Mouse (Mus musculus): ENCODE measurements around the gene Olfr97.
"Not testable (repeated sequence)": the region's sequence is repeated elsewhere in the genome, so short reads cannot be mapped to it uniquely, and the experiment has no call there.

Olfr97 gene

DNA sequence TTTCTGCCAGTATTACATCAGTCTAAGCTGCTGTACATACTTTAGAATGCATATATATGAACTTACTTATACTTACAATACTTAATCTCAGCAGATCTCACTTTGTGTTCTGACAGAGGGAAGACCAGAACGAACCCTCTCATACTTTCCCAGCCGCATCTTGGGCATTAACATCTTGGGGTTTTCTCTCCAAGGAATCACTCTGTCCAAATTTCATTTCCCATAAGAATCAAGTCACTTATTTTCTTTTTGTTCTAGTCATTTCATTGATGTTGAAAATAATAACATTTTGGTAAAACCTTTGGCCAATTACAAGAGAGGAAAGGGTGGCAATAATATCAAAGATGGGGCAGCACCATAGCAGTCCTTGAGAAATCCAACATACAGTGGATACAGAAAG lies at the start of gene Olfr97:
Olfr97 (minus strand) TSS at position 101 of the 400 bp plus-strand sequence.
- DNase-seq (ENCODE audit: low spot score in 2 of 2), result not testable (repeated sequence)

GRCm38 (mm10) chr17:37283360-37283759 lies 46.2 kb upstream of the Olfr97 start, which contains the start of gene Olfr99:
Olfr99 (minus strand) TSS chr17:37283460.
- DNase-seq (ENCODE audit: low spot score in 2 of 2), result no peak

GRCm38 (mm10) chr17:37280331-37280730 lies 43.2 kb upstream of the Olfr97 start:
- no peak for DNase-seq (ENCODE audit: low spot score in 2 of 2)

- DNase-seq (ENCODE audit: low spot score in 2 of 2), result no peak
These were observed 39.4 kb upstream of the Olfr97 start for GRCm38 (mm10) chr17:37276573-37276972.

DNA sequence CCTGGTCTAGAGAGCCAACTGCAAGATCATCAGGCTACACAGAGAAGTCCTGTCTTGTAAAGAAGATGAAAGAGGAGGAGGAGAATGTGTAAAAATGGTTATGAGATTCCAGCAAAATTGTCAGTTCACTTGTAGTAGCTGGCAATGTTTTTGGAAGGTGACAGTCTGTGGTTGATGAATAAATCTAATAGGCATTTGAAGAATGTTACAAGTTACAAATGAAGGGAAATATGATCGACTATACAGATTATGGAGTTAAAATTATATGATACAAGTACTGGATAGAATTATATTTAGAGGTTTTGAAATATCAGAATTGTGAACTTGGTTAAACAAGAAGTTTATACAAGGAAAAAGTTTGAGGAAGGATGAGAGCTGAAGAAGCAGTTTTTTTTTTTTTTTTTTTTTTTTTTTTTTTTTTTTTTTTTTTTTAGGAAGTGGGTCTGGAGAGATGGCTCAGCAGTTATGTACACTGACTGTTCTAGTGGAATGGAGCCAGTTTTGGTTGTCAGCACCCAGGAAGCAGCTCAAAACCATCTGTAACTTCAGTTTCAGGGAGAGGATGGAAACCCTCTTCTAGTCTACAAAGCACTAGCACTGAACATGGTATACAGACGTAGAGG lies 38.6 kb upstream of the Olfr97 start:
- DNase-seq (ENCODE audit: low spot score in 2 of 2), result no peak

GRCm38 (mm10) chr17:37270702-37271092 lies 33.6 kb upstream of the Olfr97 start:
- DNase-seq (ENCODE audit: low spot score in 2 of 2), result peak; percentile 4 to 7

DNA sequence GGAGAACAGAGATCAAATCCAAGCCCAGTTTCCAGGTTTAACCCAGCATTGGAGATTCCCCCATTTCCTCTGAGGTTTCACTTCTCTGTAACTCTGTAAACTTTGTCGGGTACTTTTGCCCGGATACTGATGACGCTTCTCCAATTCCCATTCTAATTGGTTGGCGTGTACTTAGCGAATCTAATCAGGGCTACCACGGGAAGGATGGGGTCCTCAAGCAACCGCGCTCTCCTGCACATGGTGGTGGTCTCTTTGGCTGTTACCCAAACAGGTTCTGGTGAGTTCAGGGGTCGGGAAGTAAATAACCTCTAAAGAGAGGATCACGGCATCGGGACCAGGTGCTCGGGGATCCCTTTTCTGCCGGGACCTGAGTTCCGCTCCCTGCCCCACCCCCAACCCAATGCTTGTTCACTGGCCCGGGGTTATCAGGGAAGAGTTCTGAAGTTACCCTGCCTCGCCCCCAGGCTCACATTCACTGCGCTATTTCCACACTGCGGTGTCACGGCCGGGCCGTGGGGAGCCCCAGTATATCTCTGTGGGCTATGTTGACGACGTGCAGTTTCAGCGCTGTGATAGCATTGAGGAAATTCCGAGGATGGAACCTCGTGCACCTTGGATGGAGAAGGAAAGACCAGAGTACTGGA lies 33.0 kb upstream of the Olfr97 start, which contains the start of gene H2-M3:
H2-M3 (plus strand) TSS at position 163 of the 644 bp plus-strand sequence.
- peak; percentile 96 for DNase-seq (ENCODE audit: low spot score in 2 of 2)

- no peak for DNase-seq (ENCODE audit: low spot score in 2 of 2)
These were observed 26.5 kb upstream of the Olfr97 start, which contains the start of gene Olfr98 for GRCm38 (mm10) chr17:37263626-37264025. Olfr98 (minus strand) TSS chr17:37263749.

DNA sequence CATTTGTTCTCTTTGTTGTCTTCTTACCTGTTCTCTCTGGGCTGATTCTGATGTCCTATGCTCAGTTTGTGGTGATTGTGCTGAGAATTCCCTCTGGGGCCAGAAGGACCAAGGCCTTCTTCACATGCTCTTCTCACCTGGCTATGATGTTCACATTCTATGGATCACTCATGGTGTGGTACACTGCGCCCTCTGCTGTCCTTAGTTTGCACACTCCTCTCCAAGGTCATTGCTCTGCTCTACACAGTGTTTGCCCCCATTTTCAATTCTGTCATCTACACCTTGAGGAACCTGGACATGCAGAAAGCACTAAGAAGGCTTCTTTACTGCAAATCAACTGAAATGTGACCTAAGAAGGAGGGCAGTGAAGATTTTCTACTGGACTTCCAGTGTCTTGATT lies 13.4 kb upstream of the Olfr97 start:
- peak; percentile 5 to 6 for DNase-seq (ENCODE audit: low spot score in 2 of 2)

DNA sequence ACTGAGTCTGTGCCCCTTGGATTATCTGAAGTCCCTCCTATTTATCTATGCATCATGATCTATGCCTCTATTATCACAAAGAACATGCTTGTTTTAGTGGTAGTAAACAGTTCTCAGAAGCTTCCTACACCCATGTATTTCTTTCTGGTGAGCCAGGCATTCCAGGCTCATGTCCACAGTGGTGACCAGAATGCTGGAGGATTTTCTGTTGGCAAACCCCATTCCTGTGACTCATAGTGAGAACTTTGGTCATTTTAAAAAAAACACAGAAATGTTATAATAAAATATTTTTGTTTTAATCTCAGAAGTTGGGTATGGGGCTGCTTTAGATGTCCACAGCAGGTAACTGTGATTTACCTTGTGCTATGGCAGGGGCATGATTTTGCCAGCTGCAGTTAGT lies 12.3 kb upstream of the Olfr97 start:
- no peak for DNase-seq (ENCODE audit: low spot score in 2 of 2)

DNA sequence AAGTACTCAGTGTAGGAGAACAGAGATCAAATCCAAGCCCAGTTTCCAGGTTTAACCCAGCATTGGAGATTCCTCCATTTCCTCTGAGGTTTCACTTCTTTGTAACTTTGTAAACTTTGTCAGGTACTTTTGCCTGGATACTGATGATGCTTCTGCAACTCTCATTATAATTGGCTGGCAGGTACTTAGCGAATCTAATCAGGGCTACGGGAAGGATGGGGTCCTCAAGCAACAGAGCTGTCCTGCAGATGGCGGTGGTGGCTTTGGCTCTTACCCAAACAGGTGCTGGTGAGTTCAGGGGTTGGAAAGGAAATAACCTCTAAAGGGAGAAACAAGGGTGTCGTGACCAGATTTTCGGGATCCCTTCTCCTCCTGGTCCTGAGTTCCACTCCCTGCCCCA lies 9.6 kb upstream of the Olfr97 start:
- DNase-seq (ENCODE audit: low spot score in 2 of 2), result peak; percentile 40 to 42

DNA sequence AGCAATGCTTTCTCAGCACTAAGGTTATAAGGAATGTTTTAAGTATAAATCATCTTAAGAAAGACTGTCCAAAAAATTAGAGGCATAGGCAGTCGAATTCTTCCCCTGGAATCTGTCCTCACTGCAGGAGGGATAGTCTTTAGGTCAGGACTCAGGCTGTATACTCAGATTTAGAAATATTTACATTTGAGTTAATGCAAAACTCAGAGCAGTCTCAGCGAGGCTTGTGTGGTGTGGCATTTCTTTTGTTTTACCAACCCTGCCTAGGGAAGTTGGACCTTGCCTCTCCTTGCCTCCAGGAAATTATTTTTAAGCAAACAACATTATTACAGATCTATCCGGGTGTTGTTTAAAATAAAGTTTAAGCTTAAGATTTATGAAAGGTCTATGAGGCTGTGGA lies 5.1 kb upstream of the Olfr97 start:
- DNase-seq (ENCODE audit: low spot score in 2 of 2), result no peak

DNA sequence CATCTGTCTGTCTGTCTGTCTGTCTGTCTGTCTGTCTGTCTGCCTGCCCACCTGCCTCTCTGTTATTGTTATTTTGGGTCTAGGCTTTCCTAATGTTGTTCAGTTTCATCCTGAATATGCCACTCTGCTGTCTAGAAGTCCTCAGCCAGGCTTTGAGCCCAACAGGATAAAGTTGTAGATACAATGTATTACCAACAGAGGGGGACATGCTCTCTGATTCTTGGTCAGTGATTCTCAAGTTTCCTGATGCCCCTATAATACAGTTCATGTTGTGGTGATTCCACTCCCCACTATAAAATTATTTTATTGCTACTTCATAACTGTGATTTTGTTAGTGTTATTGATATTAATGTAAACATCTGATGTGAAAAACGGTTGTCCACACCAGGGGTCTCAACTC lies 15.3 kb downstream of the Olfr97 start:
- DNase-seq (ENCODE audit: low spot score in 2 of 2), result no peak

GRCm38 (mm10) chr17:37219846-37220245 lies 17.3 kb downstream of the Olfr97 start, which contains the start of gene Olfr96:
Olfr96 (plus strand) TSS chr17:37220146.
- no peak for DNase-seq (ENCODE audit: low spot score in 2 of 2)

GRCm38 (mm10) chr17:37218486-37218885 lies 18.6 kb downstream of the Olfr97 start:
- DNase-seq (ENCODE audit: low spot score in 2 of 2), result no peak

GRCm38 (mm10) chr17:37213018-37213417 lies 24.1 kb downstream of the Olfr97 start, which contains the start of gene Olfr95:
Olfr95 (minus strand) TSS chr17:37213118.
- no peak for DNase-seq (ENCODE audit: low spot score in 2 of 2)

GRCm38 (mm10) chr17:37210884-37211768 lies 26.0 kb downstream of the Olfr97 start:
- peak; percentile 23 to 32 for DNase-seq (ENCODE audit: low spot score in 2 of 2)

DNA sequence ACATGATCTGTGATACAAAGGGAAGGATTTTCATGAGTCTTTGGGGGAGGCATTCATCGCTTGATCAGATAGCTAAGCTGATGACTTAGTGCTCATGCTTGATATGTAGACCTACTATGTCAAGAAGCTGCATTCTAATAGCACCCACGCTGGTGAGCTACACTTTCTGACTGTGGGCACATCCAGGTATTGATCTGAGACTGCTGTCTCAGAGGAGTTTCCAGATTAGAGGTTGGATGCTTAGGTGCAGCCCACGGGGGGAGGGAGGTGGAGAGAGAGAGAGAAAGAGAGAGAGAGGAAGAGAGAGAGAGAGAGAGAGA lies 33.3 kb downstream of the Olfr97 start:
- DNase-seq (ENCODE audit: low spot score in 2 of 2), result no peak

DNA sequence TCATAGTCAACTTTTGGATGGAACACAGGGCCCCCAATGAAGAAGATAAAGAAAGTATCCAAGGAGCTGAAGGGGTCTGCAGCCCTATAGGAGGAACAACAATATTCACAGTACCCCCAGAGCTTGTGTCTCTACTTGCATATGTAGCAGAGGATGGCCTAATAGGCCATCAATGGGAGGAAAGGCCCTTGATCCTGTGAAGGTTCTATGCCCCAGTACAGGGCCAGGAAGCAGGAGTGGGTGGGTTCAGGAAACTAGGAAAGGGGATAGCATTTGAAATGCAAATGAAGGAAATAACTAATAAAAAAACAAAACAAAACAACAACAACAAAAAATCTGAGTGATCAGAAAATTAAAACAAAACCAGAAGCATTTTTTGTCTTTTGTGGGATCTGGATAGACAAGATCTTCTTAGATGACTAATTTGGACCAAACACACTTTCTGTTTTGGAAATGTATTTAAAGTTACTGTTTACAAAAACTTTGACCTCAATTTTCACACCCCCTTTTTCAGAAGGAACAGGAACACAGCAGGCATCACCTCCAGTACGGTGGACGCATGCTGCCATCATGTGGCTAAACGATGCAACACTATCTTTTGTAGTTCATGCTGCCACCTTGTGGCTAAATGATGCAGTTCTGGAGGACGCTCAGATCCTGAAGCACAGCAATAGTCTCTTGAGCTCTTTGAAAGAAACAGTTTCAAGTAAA lies 33.8 kb downstream of the Olfr97 start:
- DNase-seq (ENCODE audit: low spot score in 2 of 2), result peak; percentile 90 to 91

DNA sequence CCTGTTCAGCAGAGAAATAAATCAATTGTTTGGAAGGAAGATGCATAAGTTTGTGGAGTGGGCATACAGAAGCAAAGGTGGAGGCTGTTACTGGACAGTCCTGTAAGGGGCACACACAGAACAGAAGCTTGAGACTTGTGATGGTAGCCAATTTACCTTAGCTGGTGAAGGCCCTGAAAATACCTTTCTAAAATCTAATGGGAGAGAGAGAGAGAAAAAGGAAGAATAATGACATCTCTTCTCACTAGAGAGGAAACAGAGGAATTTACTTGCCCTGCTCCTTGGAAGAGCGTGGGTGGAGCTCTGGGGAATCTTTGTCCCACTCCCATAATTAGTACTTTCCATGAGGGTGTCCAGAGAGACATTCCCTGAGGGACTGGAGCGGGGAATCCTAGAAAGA lies 36.2 kb downstream of the Olfr97 start, which contains the start of gene Olfr94:
Olfr94 (minus strand) TSS at position 101 of the 400 bp plus-strand sequence.
- no peak for DNase-seq (ENCODE audit: low spot score in 2 of 2)
